Mouse (Mus musculus): ENCODE data around the gene Sept9.

DNA sequence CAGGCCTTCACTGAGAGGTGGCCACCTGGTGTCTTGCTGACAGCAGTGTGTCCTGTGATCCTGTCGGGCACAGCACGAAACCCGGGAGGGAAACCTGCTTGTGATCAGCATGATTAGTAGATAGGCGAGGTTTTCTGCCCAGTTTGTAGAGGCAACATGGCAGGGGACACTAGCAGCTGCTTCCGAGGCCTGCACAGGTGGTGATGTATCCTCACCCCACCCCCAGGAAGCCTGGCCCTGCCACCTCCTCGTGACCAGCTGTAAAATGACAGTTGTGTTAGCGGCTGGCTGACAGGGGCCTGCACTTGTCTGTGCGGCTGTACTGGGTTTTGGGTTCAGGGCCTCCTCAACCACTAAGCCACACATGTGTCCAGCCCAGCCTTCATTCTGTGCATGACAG lies 34.4 kb downstream of the Sept9 start:
- TF ChIP-seq POLR2A (IDR thresholded peaks at IDR 0.05; ENCODE audit: insufficient read depth, low read depth, low read length) (no peak), CTCF (IDR thresholded peaks at IDR 0.05; ENCODE audit: insufficient read depth, low read depth, low read length) (no peak)
